Mouse (Mus musculus) fibroblast of lung, adult 2 months (primary cell): Measurements from ENCODE around the gene Rdh8.
"Not testable (repeated sequence)": the region's sequence is repeated elsewhere in the genome, so short reads cannot be mapped to it uniquely, and the experiment has no call there.

Source experiments
- DNase-seq: peaks from one replicate; pipeline ENCODE4 v3.0.0-alpha.2; 2011; ENCODE audit warnings: low read depth

Rdh8 gene

GRCm38 (mm10) chr9:20818236-20818635, at the start of gene Rdh8:
Gene Rdh8 (plus strand): TSS chr9:20818503.
- no peak for DNase-seq

DNA sequence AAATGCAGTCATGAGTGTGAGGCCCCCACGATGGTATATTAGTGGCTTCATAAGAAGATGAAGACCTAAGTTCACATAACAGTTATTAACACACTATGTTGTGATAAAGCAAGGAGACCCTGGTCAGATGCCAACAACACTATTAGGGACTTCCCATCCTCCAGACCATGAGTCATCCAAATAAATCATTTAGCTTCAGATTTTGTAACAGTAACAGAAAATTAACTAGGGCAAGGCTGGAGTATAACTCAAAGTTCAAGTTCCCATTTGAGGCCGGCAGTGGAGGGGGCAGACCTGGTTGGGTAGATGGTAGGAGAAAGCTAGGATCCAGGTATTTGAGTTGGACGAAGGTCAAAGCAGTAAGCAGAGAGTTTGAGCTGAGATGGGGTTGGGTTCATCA, 37.0 kb upstream of the Rdh8 start:
- DNase-seq = peak; percentile 42

- DNase-seq = no peak
Observed at GRCm38 (mm10) chr9:20785055-20785454, 33.2 kb upstream of the Rdh8 start.

DNA sequence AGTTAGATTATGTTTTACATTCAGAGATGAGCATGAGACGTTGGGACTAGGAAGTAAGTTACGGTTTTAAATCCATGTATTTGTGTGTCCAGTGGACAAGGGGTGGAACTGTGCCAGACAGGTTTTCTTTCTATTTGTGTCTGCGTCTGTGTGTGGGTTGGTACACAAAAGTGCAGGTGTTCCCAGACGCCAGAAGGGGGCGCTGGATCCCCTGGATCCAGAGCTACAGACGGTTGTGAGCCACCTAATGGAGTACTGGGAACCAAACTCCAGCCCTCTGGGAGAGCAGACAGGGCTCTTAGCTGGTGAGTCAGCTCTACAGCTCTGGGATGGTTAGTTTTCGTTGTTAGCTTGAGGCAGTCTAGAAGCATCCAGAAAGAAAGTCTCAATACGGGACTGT, 30.3 kb upstream of the Rdh8 start:
- DNase-seq = no peak

- DNase-seq = no peak
Observed at GRCm38 (mm10) chr9:20789651-20790050, 28.7 kb upstream of the Rdh8 start.

DNA sequence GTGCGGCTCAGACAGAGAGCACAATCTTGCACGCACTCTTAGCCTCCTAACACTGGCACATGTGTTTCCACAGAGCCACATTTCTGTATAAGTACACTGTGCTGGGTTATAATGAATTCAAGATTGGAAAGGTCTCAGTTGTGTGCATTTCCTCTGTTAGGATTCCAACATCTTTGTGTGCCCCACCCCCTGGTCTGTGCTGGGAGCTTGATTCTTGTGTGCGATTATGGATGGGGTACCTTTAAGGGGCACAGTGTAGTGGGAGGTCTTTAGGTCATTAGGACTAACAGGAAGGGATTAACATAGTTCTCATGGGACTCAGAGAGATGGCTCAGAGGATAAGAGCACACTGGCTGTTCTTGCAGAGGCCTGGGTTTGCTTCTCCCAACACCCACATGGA, 28.0 kb upstream of the Rdh8 start:
- DNase-seq = no peak

DNA sequence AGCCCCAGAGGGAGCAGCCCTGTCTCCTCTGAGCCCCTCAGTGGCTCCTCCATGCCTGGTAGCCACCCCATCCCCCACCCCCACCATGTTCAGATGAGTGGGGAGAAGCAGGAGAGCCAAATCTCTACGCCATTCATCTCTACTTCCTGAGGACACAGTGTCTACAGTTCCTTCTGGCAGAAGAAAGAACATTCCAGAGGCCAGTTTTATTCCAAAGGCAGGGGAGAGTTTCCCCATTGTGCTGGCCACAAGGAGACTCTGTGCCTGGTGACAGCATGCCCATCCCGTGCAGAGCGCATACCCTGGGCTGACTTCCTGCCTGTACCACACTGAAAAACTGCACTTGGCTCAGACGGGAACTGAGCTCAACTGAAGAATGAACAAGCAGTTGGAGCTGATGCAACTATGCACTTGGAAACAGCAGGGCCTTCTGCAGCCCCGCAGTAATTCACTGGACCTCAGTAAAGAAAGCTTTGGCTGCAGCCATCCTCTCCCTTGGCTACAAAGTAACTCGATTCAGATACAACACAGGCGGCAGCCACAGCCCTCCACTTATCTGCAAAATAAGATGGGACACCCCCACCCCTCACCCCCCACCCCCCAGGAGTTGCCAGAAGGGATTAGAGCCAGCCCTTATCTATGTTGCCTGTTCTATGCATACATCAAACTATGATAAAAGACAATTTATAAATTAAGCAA, 24.0 kb upstream of the Rdh8 start:
- peak; percentile 86 for DNase-seq

DNA sequence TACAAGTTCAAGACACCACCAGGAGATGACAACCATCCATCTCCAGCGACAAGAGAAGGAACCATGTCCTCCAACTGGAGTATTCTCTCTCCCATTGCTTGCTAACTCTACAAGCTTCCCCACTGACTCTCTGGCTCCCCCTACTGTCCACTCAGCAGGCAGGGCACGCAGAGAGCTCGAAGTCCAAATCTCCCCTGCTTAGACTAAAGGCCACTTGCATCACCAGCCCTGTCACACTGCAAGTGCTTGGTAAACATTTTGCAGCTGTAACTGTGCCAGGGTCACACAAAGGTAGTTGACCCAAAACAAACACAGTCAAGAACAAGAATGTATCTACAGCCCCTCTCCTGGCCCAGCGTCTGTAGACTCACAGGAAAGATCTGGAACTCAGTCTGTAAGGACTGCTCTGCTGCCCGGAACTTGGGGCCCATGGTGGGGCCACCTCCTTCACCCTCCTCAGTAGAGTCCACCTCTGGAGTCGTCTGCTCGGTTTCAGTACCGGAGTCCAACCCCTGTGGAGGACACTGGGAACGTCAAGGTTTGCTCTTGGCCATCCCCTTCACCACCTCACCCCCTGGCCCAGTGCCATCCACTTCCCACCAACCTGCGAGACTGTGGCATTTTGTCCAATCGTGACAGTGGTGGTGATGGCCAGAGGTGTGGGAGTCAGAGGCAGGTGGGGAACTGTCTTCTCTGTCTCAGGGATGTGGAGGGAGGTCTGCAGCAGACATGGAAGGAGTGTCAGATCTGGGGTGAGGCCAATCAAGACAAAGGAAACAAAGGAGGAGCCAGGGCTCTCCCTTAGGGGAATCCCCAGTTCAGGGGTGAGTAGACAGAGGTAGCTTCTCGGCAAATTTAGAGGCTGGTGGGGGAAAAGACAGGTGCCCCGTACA, 13.8 kb upstream of the Rdh8 start:
- DNase-seq = peak; percentile 63

GRCm38 (mm10) chr9:20805159-20805495, 13.2 kb upstream of the Rdh8 start:
- DNase-seq = no peak

GRCm38 (mm10) chr9:20805706-20806105, 12.6 kb upstream of the Rdh8 start:
- no peak for DNase-seq

GRCm38 (mm10) chr9:20810271-20810670, 8.0 kb upstream of the Rdh8 start:
- DNase-seq = peak; percentile 67

DNA sequence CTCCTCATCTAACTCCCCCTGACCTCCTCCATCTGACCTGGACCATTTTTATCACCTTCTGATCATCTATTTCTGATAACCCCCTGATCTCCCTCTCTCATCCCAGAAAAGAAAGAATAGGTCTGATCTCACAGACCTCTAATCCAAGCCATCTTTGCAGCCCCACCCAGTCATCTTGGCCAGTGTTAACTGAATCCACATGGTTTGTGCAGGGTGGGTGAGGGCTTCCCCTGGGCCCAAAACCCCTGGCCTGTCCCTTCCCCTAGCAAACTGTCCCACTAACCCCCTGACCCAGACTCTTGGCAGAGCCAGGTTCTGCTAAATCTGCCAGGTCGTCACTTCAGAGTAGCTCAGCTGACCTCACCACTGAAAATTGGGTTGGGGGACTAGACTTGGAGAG, 7.5 kb upstream of the Rdh8 start:
- no peak for DNase-seq

- DNase-seq = peak; percentile 82
Observed at GRCm38 (mm10) chr9:20812537-20813271, 5.6 kb upstream of the Rdh8 start.

GRCm38 (mm10) chr9:20814521-20815272, 3.6 kb upstream of the Rdh8 start, which contains the start of gene Col5a3:
Gene Col5a3 (minus strand): TSS chr9:20815067.
- DNase-seq = peak; percentile 59

DNA sequence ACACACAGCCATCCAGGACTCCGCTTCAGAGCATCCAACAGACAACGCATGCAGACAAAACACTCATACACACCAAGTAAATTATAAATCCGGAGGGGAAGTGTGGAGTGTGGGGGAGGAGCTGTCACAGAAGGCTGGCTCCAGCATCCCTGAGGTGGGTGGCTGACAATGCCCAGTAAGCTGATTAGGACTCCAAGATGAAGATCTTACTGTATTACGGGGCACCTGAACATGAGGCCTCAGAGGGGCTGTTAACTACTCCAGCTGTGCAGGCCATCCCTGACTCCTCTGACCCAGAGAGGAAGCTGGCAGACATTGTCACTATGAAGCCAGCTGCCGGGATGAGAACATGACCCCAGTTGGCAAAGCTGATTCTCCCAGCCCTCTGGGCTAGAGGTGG, 1.7 kb downstream of the Rdh8 start:
- DNase-seq = no peak

DNA sequence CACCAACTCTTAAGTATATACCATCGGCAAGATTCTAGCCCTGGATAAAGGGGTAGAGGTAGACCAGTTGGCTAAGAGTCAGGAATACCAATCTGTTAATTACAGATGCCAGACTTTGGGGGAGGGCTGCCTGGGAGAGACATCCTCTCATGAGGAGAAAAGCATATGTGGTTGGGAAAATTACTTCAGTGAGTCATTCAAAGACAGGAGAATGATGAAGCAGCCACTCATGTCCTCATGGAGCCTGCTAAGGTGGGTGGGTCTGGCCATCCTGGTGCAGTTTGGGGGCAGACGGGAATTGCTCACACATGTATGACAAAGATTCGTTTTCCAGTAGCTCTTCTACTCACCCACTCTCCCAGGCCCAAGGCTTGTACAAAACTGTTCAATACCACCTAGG, 4.5 kb downstream of the Rdh8 start:
- DNase-seq = no peak

GRCm38 (mm10) chr9:20825781-20826180, 7.5 kb downstream of the Rdh8 start:
- peak; percentile 71 for DNase-seq

DNA sequence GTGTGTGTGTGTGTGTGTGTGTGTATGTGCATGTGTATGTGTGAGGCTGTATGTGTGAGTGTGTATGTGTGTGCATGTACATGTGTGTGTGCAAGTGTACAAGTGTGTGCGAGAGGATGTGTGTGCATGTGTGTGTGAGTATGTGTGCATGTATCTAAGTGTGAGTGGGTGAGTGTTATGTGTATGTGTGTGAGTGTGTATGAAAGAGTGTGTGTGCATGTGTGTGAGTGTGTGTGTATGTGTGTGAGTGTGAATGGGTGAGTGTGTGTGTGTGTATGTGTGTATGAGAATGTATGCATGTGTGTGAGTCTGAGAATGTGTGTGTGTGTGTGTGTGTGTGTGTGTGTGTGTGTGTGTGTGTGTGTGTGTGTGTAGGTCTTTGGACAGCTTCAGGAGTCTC, 9.8 kb downstream of the Rdh8 start:
- no peak for DNase-seq

DNA sequence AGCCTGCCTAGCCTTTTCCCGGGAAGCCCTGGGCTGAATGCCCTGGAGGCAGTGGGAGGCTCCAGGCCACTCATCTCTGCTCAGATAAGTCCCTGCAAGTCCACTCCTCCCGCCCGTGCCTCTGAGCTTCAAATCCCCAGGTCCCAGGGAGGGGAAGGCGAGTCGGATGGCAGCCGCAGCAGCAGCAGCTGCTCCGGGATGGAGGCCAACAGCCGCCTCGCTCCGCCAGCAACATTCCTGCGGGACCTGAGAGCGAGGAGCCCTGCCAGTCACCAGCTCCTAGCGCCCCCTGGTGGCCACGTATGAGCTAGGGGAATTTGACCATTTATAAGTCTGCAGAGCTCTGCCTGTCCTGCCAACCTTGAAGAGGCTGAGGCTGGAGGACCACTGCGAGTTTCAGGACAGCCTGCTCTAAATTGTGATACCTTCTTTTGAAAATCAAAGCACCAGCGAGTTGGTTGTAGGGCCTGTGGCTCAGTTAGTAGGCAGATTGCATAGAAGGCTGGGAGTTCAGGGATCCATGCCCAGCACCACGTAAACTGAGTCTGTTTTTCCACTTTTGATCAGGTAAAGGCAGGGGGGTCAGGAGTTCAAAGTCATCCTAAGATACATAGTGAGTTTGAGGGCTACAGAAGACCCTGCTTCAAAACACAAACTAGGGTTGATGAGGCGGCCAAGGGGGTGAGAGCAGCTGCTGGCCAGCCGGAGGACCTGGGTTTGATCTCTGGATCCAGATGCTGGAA, 12.8 kb downstream of the Rdh8 start:
- peak; percentile 97 for DNase-seq

- DNase-seq = no peak
Observed at GRCm38 (mm10) chr9:20834881-20835280, 16.6 kb downstream of the Rdh8 start.

- not testable (repeated sequence) for DNase-seq
Observed at GRCm38 (mm10) chr9:20835431-20835954, 17.2 kb downstream of the Rdh8 start.
